Mouse (Mus musculus) B cell, adult (primary cell): ENCODE measurements around the gene Ctag2. TPM values are rescaled to one million over a fixed set of nuclear protein-coding genes. Genes with fewer than 3 reads are reported as not detected.

Experiments
- total RNA-seq: library from RNA; stranded (reverse); gene quantifications from 4 replicates; pipeline ENCODE4 v1.2.4, GENCODE M21; 2023; ENCODE audit not compliant: inconsistent age

Gene Ctag2
- total RNA-seq, result not detected in 4 replicates

GRCm38 (mm10) chrX:65047344-65047743 lies at the start of gene Ctag2:
Gene Ctag2 (plus strand): TSS chrX:65047644.

